Mouse (Mus musculus) stomach, embryonic 14.5 days (tissue): ENCODE measurements around the gene Pde4d. TPM values are rescaled to one million over a fixed set of nuclear protein-coding genes. Genes with fewer than 3 reads are reported as not detected.

Experiments used
- ATAC-seq: fragments of 200-750 bp; cut with Nextera tagmentation; 2 replicates; pipeline ENCODE4 v1.8.0; 2017; ENCODE audit warnings: low read depth, moderate TSS enrichment; ENCODE audit not compliant: insufficient number of reproducible peaks, insufficient read depth, low FRiP score
- H3K27ac ChIP-seq: fragments of 300-500 bp; sonication (generic); 2 replicates; pipeline ENCODE4 v1.5.1; 2014; ENCODE audit warnings: mild to moderate bottlenecking, low read length, moderate library complexity, mixed read lengths
- H3K27me3 ChIP-seq: fragments of 300-500 bp; sonication (generic); 2 replicates; pipeline ENCODE4 v1.6.1; 2014; ENCODE audit warnings: low read length, control low read depth, mixed read lengths; ENCODE audit not compliant: control insufficient read depth, insufficient read depth
- H3K36me3 ChIP-seq: fragments of 300-500 bp; sonication (generic); 2 replicates; pipeline ENCODE4 v1.6.1; 2014; ENCODE audit warnings: mild to moderate bottlenecking, control low read depth, low read length, moderate library complexity, mixed read lengths; ENCODE audit not compliant: control insufficient read depth, insufficient read depth
- H3K4me1 ChIP-seq: fragments of 300-500 bp; sonication (generic); 2 replicates; pipeline ENCODE4 v1.6.1; 2014; ENCODE audit warnings: low read length, control low read depth, mixed read lengths; ENCODE audit not compliant: control insufficient read depth, insufficient read depth
- H3K4me2 ChIP-seq: fragments of 300-500 bp; sonication (generic); replicated peaks from 2 replicates; pipeline ENCODE4 v1.6.1; 2014; ENCODE audit warnings: low read depth, low read length, control low read depth
- H3K4me3 ChIP-seq: fragments of 300-500 bp; sonication (generic); 2 replicates; pipeline ENCODE4 v1.5.1; 2014; ENCODE audit warnings: low read depth, low read length, control low read depth
- H3K9ac ChIP-seq: fragments of 300-500 bp; sonication (generic); replicated peaks from 2 replicates; pipeline ENCODE4 v1.6.1; 2014; ENCODE audit warnings: low read depth, mild to moderate bottlenecking, control low read depth, low read length, moderate library complexity, mixed read lengths
- H3K9me3 ChIP-seq: fragments of 300-500 bp; sonication (generic); 2 replicates; pipeline ENCODE4 v1.6.1; 2016; ENCODE audit warnings: low read depth, low read length, control low read depth; ENCODE audit not compliant: control insufficient read depth
- WGBS: fragments of 180-500 bp; shearing (Covaris S2); extraction: QIAGEN DNeasy Blood & Tissue Kit; methylation state at CpG from one replicate; pipeline ENCODE4 v1.1.7; 2014; 5-methylcytosine and 5-hydroxymethylcytosine counted together
- polyA plus RNA-seq: library from polyadenylated mRNA; unstranded; fragments of >200 nt; fragmentation: Nextera tagmentation; extraction: Ambion mirVana; gene quantifications from 2 replicates; pipeline ENCODE4 v1.2.1, GENCODE M21; 2014

Gene Pde4d
- polyA plus RNA-seq, 1 experiment from 2014 or later: 29.3 TPM

DNA sequence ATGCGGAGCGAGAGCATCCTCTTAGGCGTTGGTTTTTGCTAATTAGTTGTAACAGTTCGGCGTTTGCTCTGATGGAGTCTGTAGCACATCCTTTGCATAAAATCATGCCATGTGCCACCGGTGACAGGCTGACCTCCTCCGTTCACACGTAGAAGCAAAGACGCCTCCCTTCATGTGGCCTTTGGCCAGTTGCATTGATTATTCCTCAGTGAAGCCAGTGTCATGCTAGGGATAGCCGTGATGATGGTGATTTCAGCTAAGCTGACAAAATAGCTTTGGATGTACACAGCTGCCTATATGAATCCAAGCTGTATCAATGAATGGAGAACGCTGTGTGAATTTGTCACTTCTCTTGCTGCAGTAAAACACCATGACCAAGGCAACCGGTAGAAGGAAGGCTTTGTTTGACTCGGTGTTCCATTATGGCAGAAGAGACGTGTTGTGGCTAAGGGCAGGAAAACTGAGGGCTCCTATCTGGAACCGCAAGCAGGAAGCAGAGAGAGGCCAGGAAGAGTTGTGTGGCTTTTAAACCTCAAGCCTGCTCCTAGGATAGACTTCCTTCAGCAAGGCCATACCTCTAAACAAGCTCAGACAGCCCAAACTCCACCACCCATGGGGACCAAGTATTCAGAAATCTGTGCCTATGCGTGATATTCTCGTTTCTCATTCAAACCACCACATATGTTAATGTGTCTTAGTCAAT, 1471.7 kb downstream of the Pde4d start:
- WGBS: 89% methylated on average over 17 of the region's 17 CpGs
- H3K9ac ChIP-seq: no peak overlapping the region
- H3K36me3 ChIP-seq: no peaks in the 10 kb centered on the region
- H3K4me2 ChIP-seq: no peak overlapping the region
- no peaks in the 10 kb centered on the region for H3K27me3 ChIP-seq
- H3K27ac ChIP-seq: no peak overlapping the region
- no peaks in the 10 kb centered on the region for H3K4me1 ChIP-seq
- no peaks in the 10 kb centered on the region for H3K9me3 ChIP-seq
- no peak overlapping the region for H3K4me3 ChIP-seq
- no peak for ATAC-seq

DNA sequence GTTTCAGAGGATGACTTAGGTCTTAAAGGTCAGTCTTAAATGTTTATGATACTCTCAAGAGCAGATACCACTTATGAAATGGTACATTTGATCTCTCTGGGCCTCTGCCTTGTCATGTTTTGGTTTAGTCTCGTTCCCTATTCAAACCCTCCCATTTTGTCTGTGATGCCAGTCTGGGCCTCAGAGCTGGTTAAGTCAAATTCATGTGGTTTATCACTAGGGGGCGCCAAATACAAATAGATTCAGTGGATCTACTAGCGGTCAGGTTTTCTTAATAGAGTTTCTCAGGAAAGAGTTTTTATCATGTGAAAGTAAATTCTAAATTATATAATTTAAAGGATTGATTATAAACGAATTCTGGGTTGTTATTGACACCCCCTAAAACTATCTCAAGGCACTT, 1472.5 kb downstream of the Pde4d start:
- no peak overlapping the region for H3K4me2 ChIP-seq
- no peaks in the 10 kb centered on the region for H3K9me3 ChIP-seq
- H3K4me3 ChIP-seq: no peak overlapping the region
- no peaks in the 10 kb centered on the region for H3K27me3 ChIP-seq
- H3K27ac ChIP-seq: no peak overlapping the region
- under 1% methylated on average over 4 of the region's 4 CpGs for whole genome bisulfite sequencing
- H3K9ac ChIP-seq: no peak overlapping the region
- H3K36me3 ChIP-seq: no peaks in the 10 kb centered on the region
- no peaks in the 10 kb centered on the region for H3K4me1 ChIP-seq
- ATAC-seq: no peak

DNA sequence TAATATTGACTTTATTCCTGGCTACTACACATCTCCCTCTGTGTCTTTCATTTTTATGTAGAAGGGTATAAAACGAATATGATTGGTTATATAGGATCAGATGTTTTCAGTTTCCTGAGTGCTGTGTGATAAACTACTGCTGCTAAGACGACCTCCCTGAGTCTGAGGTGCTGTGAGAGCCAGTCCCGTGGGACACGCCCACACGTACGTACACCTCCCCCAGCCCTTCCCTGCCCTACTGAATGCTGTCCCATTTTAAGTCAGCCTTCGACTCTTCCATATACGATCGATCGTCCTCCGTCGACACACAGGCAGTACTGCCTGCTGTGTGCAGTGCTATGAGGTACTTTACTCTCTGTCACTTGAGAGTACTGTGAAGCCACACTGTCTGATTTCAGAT, 1473.0 kb downstream of the Pde4d start:
- Histone ChIP-seq H3K9ac (no peak overlapping the region), H3K36me3 (no peaks in the 10 kb centered on the region), H3K4me3 (no peak overlapping the region), H3K4me1 (no peaks in the 10 kb centered on the region), H3K27me3 (no peaks in the 10 kb centered on the region), H3K27ac (no peak overlapping the region), H3K4me2 (no peak overlapping the region), H3K9me3 (no peaks in the 10 kb centered on the region)
- no peak for ATAC-seq
- 72% methylated on average over 12 of the region's 12 CpGs for WGBS

GRCm38 (mm10) chr13:109924771-109925170, 1475.0 kb downstream of the Pde4d start:
- no peaks in the 10 kb centered on the region for H3K9me3 ChIP-seq
- no peak overlapping the region for H3K9ac ChIP-seq
- 0 out of 2 replicates have a peak, but pooled peaks cover under 1% of the 10 kb centered on the region for H3K4me1 ChIP-seq
- no peak overlapping the region for H3K4me3 ChIP-seq
- H3K36me3 ChIP-seq: no peaks in the 10 kb centered on the region
- no peak for ATAC-seq
- H3K27ac ChIP-seq: no peak overlapping the region
- H3K4me2 ChIP-seq: no peak overlapping the region
- 92% methylated on average over 15 of the region's 15 CpGs for WGBS
- no peaks in the 10 kb centered on the region for H3K27me3 ChIP-seq

- Histone ChIP-seq H3K27ac (no peak overlapping the region), H3K36me3 (no peaks in the 10 kb centered on the region), H3K4me3 (0 out of 2 replicates have a peak overlapping the region, but pooled peaks have one; percentile 9), H3K9ac (no peak overlapping the region), H3K27me3 (no peaks in the 10 kb centered on the region), H3K4me2 (peak overlapping the region; percentile 33), H3K4me1 (0 out of 2 replicates have a peak, but pooled peaks cover 3% of the 10 kb centered on the region), H3K9me3 (no peaks in the 10 kb centered on the region)
- WGBS: 28% methylated on average over 15 of the region's 15 CpGs
- peak; percentile 82; the same call in 1 of the 2 replicates for ATAC-seq
These were observed 1476.7 kb downstream of the Pde4d start for GRCm38 (mm10) chr13:109926277-109926920.

- WGBS: 69% methylated on average over 2 of the region's 2 CpGs
- no peak overlapping the region for H3K4me2 ChIP-seq
These were observed 1478.0 kb downstream of the Pde4d start for GRCm38 (mm10) chr13:109927782-109928181.

DNA sequence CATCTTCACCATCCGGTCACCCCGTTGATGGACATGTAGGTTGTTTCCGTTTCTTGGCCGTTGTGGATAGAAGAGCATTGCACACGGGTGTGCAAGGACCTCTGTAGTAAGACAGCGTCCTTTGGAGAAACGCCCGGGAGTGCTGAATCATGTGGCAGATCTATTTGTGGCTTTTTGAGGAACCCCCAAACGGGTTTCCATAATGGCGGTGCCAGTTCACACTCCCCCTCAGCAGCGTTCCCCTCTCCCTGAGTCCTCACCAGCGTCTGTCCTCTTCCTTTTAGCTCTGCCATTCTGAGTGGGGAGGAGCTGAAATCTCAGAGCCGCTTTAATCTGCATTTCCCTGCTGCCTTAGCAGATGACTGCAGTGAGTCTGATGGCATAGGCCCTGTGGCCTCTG, 1482.9 kb downstream of the Pde4d start:
- H3K4me1 ChIP-seq: 0 out of 2 replicates have a peak, but pooled peaks cover 3% of the 10 kb centered on the region
- H3K4me2 ChIP-seq: no peak overlapping the region
- 0 out of 2 replicates have a peak, but pooled peaks cover 3% of the 10 kb centered on the region for H3K36me3 ChIP-seq
- H3K27ac ChIP-seq: no peak overlapping the region
- no peaks in the 10 kb centered on the region for H3K27me3 ChIP-seq
- 94% methylated on average over 13 of the region's 13 CpGs for WGBS
- H3K4me3 ChIP-seq: no peak overlapping the region
- H3K9me3 ChIP-seq: no peaks in the 10 kb centered on the region
- H3K9ac ChIP-seq: no peak overlapping the region
- no peak for ATAC-seq

More at GRCm38 (mm10) chr13:109927782-109928181, 1478.0 kb downstream of the Pde4d start:
- Histone ChIP-seq H3K36me3 (no peaks in the 10 kb centered on the region), H3K4me3 (no peak overlapping the region), H3K27me3 (no peaks in the 10 kb centered on the region), H3K9ac (no peak overlapping the region), H3K27ac (no peak overlapping the region), H3K9me3 (no peaks in the 10 kb centered on the region), H3K4me1 (0 out of 2 replicates have a peak, but pooled peaks cover 3% of the 10 kb centered on the region)
- no peak for ATAC-seq

GRCm38 (mm10) chr13:109933554-109933953, 1483.8 kb downstream of the Pde4d start:
- Histone ChIP-seq H3K27me3 (no peaks in the 10 kb centered on the region), H3K4me2 (no peak overlapping the region), H3K36me3 (0 out of 2 replicates have a peak, but pooled peaks cover 6% of the 10 kb centered on the region), H3K27ac (no peak overlapping the region), H3K9ac (no peak overlapping the region), H3K4me1 (0 out of 2 replicates have a peak, but pooled peaks cover 3% of the 10 kb centered on the region), H3K4me3 (no peak overlapping the region), H3K9me3 (no peaks in the 10 kb centered on the region)
- 92% methylated on average over 7 of the region's 7 CpGs for WGBS
- ATAC-seq: no peak
